Mouse (Mus musculus) liver, adult 2 months (tissue): ENCODE data around the gene Npnt.

Experiments used
- CTCF ChIP-seq: fragments of 200-500 bp; IDR thresholded peaks from 2 replicates; pipeline ENCODE4 v1.5.1; 2011; ENCODE audit warnings: low read depth, low read length, control low read depth
- POLR2A ChIP-seq: fragments of 200-500 bp; IDR thresholded peaks from 2 replicates; pipeline ENCODE4 v1.6.1; 2011; ENCODE audit warnings: low read length, control low read depth; ENCODE audit not compliant: insufficient read depth; ENCODE audit errors: extremely low read depth

DNA sequence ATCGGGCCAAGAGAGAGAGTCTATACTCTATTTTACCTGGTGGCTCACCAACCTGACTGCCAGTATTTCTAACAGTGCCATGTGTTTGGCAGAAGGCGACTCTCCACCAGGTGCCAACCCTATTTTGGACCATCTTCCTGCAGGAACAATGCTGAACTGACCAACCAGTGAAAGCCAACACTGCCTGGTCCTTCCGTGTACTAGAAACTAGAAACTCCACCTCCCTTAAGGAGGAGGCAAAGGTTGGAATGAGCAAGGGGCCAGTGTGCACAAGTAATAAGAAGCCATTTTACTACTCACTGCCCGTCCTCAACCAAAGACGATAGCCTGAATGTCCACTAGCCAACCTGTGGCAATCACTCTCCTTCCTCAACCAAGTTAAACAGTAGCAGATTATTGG, 4.0 kb downstream of the Npnt start:
- TF ChIP-seq CTCF (no peak), POLR2A (no peak)
